Mouse (Mus musculus) layer of hippocampus, adult 18-20 months (tissue): Measurements from ENCODE around the gene Luc7l. TPM values are rescaled to one million over a fixed set of nuclear protein-coding genes. Genes with fewer than 3 reads are reported as not detected.

ENCODE experiments used
- DNase-seq, 2 experiments: peaks; one replicate each; pipeline ENCODE4 v3.0.0; 2022; ENCODE audit warnings: low spot score in 2 of 2
- long read RNA-seq: library from polyadenylated mRNA; stranded (forward); transcript quantifications from one replicate; pipeline ENCODE4 v2.0.0, GENCODE M21; 2021
- total RNA-seq, 2 experiments: library from RNA; stranded (reverse); gene quantifications; 2 replicates each; pipeline ENCODE4 v1.2.3; 2021

The Luc7l gene
- 10 to 100 TPM; 87.4 to 91.8 TPM for total RNA-seq
- long read RNA-seq, full-length matches to known transcripts = 68 of 90 reads
- long read RNA-seq, partial matches to known transcripts = 13 of 90 reads
- long read RNA-seq, other reads (novel, unspliced or antisense) = 9 of 90 reads

GRCm38 (mm10) chr17:26252539-26253251 is at the start of gene Luc7l:
Luc7l (plus strand) TSS chr17:26252896.
- DNase-seq = peak; percentile 97 to 98

- DNase-seq = peak; percentile 44 to 70
Measured at GRCm38 (mm10) chr17:26203321-26203811, 49.3 kb upstream of the Luc7l start.

GRCm38 (mm10) chr17:26204766-26205165 is 47.9 kb upstream of the Luc7l start:
- DNase-seq = no peak

- no peak for DNase-seq
Measured at GRCm38 (mm10) chr17:26206392-26206791, 46.3 kb upstream of the Luc7l start.

GRCm38 (mm10) chr17:26207686-26208085 is 45.0 kb upstream of the Luc7l start, which contains the start of gene Arhgdig:
Arhgdig (minus strand) TSS chr17:26207786.
- DNase-seq = no peak

- DNase-seq = no peak
Measured at GRCm38 (mm10) chr17:26212241-26212640, 40.5 kb upstream of the Luc7l start.

- no peak for DNase-seq
Measured at GRCm38 (mm10) chr17:26212681-26213080, 40.0 kb upstream of the Luc7l start.

- no peak for DNase-seq
Measured at GRCm38 (mm10) chr17:26221508-26221907, 31.2 kb upstream of the Luc7l start.

- DNase-seq = no peak
Measured at GRCm38 (mm10) chr17:26225150-26225549, 27.5 kb upstream of the Luc7l start.

- DNase-seq = no peak
Measured at GRCm38 (mm10) chr17:26229776-26230175, 22.9 kb upstream of the Luc7l start.

GRCm38 (mm10) chr17:26231156-26231555 is 21.5 kb upstream of the Luc7l start:
- no peak for DNase-seq

GRCm38 (mm10) chr17:26232863-26233262 is 19.8 kb upstream of the Luc7l start:
- no peak for DNase-seq

- DNase-seq = no peak
Measured at GRCm38 (mm10) chr17:26234386-26234785, 18.3 kb upstream of the Luc7l start.

- DNase-seq = no peak
Measured at GRCm38 (mm10) chr17:26235077-26235815, 17.4 kb upstream of the Luc7l start.

GRCm38 (mm10) chr17:26237667-26238066 is 15.0 kb upstream of the Luc7l start:
- DNase-seq = no peak

- peak in 1 of 2 experiments; percentile 25 for DNase-seq
Measured at GRCm38 (mm10) chr17:26239551-26239950, 13.1 kb upstream of the Luc7l start.

- DNase-seq = no peak
Measured at GRCm38 (mm10) chr17:26240120-26240790, 12.4 kb upstream of the Luc7l start.

GRCm38 (mm10) chr17:26240990-26241389 is 11.7 kb upstream of the Luc7l start:
- DNase-seq = no peak

- peak in 1 of 2 experiments; percentile 73 for DNase-seq
Measured at GRCm38 (mm10) chr17:26243471-26244100, 9.1 kb upstream of the Luc7l start.

- peak; percentile 86 to 95 for DNase-seq
Measured at GRCm38 (mm10) chr17:26244101-26244841, 8.4 kb upstream of the Luc7l start, which contains the start of gene Fam234a. Fam234a (minus strand) TSS chr17:26244242.
